Mouse (Mus musculus) WW6 (cell line): ENCODE data around the gene Lbx1.

Experiments used
- DNase-seq: peaks from one replicate; pipeline ENCODE4 v3.0.0-alpha.2; 2013; ENCODE audit warnings: low read depth, low spot score

Lbx1 gene

DNA sequence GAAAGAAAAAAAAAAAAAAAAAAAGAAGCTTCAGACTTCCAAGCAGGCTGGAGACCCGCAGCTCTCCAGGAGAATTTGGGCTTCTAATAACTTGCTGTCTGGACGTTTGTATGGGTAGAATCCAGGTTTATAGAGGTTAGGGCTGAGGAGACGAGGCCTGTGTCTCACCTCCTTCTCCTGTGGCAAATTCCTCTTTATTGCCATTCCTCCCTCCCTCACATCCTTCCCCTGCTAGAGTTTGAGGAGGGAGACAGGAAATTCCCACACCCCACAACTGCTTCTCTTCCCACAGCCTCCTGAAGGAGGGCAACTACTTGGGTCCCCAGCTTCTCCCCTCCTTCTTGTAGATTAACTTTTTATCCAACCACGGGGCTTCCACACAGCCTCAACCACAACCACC lies 20.2 kb downstream of the Lbx1 start:
- DNase-seq, result no peak

DNA sequence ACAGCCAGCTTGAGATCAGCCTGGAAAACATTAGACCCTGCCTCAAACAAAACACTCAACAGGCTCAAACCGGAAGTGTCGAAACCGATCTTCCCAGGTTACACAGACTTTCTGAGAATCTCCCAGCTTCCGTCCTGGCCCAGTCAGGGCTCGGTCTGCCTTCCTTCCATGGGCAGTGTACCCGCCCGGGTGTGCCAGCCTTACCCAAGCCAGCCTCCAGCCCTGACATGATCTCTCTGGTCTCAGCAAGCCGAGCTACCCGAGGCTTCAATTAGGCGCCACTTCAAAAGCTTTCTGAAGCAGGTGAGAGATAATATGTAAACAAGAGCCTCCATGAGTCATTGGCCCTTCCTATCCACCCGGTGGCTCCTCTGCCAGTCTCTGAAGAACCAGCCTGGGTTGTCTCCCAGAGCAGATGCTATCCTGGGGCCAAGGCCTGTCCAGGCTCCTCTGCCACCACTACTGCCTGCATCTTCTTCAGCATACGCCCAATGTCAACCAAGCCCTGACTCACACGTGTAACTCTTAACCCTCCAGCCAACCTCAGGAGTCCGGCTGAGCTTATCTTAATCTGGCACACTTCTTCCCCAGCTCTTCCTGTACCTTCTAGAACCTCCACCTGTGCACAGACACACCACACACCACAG lies 25.7 kb downstream of the Lbx1 start:
- no peak for DNase-seq

DNA sequence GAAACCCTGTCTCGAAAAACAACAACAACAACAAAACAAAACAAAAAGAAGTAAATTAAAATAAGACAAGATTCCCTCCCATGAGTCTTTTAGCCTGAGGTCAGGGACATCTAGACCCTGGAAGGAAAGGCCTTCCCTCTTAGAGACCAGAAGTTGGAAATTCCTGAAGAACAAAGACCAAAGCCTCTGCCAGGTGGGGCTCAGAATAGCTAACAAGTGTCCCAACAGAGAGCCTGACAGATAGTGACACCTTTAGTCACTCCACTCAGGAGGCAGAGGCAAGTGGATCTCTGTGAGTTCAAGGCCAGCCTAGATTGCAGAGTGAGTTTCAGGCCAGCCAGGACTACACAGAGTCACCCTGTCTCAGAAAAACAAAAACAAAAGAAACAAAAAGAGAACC lies 26.4 kb downstream of the Lbx1 start:
- no peak for DNase-seq

DNA sequence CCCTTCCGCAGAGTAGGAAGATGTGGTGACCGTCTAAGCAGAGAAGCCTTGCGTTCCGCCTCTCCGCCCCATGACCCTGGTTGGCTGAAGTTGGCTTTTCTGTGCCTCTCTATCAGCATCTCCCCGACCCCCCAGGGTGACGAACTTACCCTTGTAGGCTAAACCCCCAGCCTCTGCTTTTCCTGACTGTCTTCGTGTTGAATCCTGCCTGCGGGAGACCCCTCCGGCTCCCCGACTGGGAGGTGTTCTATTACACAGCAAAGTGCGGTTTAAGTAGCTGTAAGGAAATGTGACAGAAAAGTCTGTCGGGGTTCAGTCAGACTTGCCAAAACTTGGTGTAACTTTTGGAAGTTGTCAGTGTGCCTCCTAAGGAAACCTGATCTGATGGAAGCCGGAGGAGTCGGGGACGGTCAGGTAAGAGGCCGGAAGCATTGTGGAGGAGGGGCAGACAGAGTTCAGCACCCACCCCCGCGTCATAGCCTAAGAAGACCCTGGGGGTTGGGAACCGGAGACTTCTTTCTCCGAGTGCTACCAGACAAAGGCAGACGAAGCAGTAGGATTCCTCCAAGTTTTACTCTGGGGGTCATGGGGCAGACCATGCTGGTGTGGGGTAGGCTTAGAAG lies 27.1 kb downstream of the Lbx1 start:
- DNase-seq, result no peak

DNA sequence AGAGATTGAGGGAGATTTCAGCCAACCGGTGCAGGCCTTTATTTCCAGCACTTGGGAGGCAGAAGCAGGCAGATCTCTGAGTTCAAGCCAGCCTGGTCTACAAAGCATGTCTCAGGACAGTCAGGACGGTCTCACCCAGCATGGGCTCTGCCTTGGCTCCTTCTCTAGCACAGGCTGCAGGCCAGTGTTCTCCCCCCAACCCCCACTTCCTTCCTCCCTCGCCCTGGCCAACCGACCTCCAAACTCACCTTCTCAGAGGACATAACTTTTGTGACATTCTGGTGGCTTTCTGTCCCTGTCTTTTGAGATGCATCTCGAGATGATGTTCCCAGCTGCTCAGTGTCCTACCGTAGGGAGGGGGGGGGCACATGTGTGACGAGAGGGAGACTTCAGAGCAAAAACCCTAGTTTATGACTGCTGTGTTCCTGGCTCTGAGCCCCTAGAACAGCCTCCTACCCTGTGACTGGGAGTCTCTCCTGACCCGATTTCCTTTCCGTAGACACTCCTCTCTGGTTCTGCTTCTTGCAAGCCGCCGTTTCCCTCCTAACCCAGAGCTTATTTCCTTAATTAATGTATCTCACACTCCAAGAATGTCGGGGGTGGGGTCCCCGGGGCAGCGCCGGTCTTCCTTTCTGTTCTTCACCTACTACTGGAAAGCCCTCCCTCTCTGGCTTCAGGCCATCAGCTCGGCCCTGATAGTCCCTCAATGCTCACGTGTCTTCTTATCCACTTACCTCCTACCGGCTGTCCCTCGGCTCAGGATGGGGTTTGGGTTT lies 27.8 kb downstream of the Lbx1 start:
- no peak for DNase-seq

DNA sequence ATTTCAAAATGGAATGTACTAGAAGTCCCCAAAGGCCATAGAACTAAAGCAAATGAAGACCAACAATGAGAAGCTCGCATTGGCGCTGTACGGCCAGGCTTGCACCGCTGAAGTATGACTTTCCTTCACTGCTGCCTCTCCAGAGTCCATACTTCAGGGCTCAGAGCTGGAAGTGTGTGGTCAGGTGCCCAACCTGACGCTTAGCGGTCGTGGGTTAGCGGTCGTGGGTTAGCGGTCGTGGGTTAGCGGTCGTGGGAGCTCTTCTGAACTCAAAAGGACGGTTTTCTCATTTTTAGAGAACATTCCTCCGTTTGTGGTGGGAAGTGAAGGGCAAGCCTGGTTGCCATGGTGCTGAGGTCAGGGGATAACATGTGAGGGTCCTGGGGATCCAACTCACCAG lies 28.5 kb downstream of the Lbx1 start:
- DNase-seq, result no peak

DNA sequence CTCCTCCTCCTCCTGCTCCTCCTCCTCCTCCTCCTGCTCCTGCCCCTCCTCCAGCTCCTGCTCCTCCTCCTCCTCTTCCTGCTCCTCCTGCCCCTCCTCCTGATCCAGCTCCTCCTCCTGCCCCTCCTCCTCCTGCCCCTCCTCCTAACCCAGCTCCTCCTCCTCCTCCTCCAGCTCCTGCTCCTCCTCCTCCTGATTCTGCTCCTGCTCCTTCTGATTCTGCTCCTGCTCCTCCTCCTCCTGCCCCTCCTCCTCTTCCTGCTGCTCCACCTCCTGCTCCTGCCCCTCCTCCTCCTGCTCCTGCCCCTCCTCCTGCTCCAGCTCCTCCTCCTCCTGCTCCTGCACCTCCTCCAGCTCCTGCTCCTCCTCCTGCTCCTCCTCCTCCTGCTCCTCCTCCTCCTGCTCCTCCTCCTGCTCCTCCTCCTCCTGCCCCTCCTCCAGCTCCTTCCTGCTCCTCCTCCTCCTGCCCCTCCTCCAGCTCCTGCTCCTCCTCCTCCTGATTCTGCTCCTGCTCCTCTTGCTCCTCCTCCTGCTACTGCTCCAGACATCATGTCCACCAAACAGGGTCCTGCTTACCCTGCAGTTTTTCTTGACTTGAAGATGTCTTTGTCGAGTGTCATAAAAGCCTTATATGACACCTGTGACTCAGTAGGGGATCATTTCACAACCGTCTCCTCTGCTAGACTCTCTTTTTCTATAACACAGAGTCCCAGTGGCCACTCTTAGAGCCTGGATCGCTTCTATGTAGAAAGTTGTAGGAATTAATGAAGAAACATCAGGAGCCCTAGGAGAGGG lies 30.1 kb downstream of the Lbx1 start:
- DNase-seq, result no peak

DNA sequence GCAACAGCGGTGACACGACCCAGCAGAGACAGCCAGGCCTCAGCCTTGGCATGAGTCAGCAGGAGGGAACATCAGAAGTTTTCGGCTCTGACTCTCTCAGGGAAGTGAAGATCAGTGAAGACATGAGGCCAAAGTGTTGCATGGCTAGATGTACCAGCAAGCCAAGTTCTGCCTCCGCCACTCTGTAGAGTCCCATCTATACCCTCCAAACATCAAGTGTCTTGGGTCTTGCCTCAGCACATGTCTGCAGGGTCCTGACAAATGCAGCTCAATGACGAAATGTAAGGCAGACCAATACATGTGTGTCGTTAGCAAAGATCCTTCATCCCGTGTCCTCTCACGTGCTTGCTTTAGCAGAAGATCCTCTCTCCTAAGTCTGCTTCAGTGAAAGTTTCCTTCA lies 38.6 kb downstream of the Lbx1 start:
- DNase-seq, result no peak

DNA sequence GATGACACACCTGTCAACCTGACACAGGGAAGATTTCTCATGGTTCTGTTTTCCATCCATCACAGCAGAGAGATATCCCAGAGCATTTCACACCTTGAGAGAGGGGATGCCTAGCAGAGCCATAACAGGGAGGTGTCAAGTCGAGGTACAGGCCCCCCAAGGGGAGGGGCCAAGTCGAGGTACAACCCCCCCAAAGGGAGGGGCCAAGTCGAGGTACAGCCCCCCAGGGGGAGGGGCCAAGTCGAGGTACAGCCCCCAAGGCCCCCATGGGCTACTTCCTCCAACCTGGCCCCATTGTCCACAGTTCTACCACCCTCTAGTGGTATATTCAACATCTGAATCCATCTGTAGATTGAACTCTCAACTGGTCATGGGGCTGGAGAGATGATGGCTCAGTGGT lies 41.0 kb downstream of the Lbx1 start:
- DNase-seq, result no peak
